Mouse (Mus musculus): ENCODE measurements around the gene Camk1g.

Camk1g gene

GRCm38 (mm10) chr1:193303096-193303495, 67.0 kb downstream of the Camk1g start:
- no peak for DNase-seq (ENCODE audit: extremely low spot score, low spot score)

- DNase-seq (ENCODE audit: extremely low spot score, low spot score): no peak
These were observed 68.0 kb downstream of the Camk1g start for GRCm38 (mm10) chr1:193302093-193302405.

GRCm38 (mm10) chr1:193301216-193302092, 68.6 kb downstream of the Camk1g start:
- DNase-seq (ENCODE audit: extremely low spot score, low spot score): no peak

GRCm38 (mm10) chr1:193299995-193300394, 70.1 kb downstream of the Camk1g start:
- DNase-seq (ENCODE audit: extremely low spot score, low spot score): no peak

GRCm38 (mm10) chr1:193298141-193298765, 71.8 kb downstream of the Camk1g start:
- DNase-seq (ENCODE audit: extremely low spot score, low spot score): no peak

Measured in neural tube, embryonic 10.5 days (tissue).